Mouse (Mus musculus) MEL (cell line): ENCODE results near the gene N6amt1. TPM values are rescaled to one million over a fixed set of nuclear protein-coding genes. Genes with fewer than 3 reads are reported as not detected.

Experiments used
- DNase-seq: peaks from one replicate; pipeline ENCODE4 v3.0.0; 2011; ENCODE audit warnings: low read depth, low spot score
- H3K27ac ChIP-seq: 2 replicates; pipeline ENCODE4 v1.5.1; 2012; ENCODE audit warnings: low read depth, mild to moderate bottlenecking, control low read depth, low read length, moderate library complexity; ENCODE audit not compliant: control insufficient read depth
- H3K27me3 ChIP-seq, 2 experiments: fragments of 150-350 bp in 1 of 2; sonication (generic) in 1 of 2; 2 replicates each; pipeline ENCODE4 v1.6.1; 2012; ENCODE audit warnings: low read length in 2 of 2, mild to moderate bottlenecking in 2 of 2, improper control_type of control experiment in 1 of 2, moderate library complexity in 1 of 2; ENCODE audit not compliant: insufficient read depth in 2 of 2, control insufficient read depth in 1 of 2
- H3K36me3 ChIP-seq, 2 experiments: 2 replicates each; pipeline ENCODE4 v1.6.1; 2012 to 2014; ENCODE audit warnings: low read length in 2 of 2, improper control_type of control experiment in 1 of 2, inconsistent platforms in 1 of 2, mild to moderate bottlenecking in 1 of 2; ENCODE audit not compliant: insufficient read depth in 2 of 2, control insufficient read depth in 1 of 2
- H3K4me1 ChIP-seq, 2 experiments: fragments of 150-350 bp in 1 of 2; sonication (generic) in 1 of 2; 2 replicates each; pipeline ENCODE4 v1.6.1; 2012; ENCODE audit warnings: low read length in 2 of 2, improper control_type of control experiment in 1 of 2, mild to moderate bottlenecking in 1 of 2; ENCODE audit not compliant: insufficient read depth in 2 of 2, control insufficient read depth in 1 of 2
- H3K4me3 ChIP-seq, 2 experiments: fragments of 150-350 bp in 1 of 2; sonication (generic) in 1 of 2; 2 replicates each; pipeline ENCODE4 v1.5.1; 2012; ENCODE audit warnings: low read depth in 2 of 2, low read length in 2 of 2, mild to moderate bottlenecking in 2 of 2, moderate library complexity in 2 of 2, control low read depth in 1 of 2, improper control_type of control experiment in 1 of 2; ENCODE audit not compliant: control insufficient read depth in 1 of 2, insufficient read depth in 1 of 2
- H3K79me2 ChIP-seq: 2 replicates; pipeline ENCODE4 v1.6.1; 2012; ENCODE audit warnings: mild to moderate bottlenecking, low read length, moderate library complexity; ENCODE audit not compliant: control insufficient read depth, poor library complexity, insufficient read depth
- H3K9ac ChIP-seq: 2 replicates; pipeline ENCODE4 v1.6.1; 2012; ENCODE audit warnings: low read depth, mild to moderate bottlenecking, control low read depth, low read length, moderate library complexity; ENCODE audit not compliant: control insufficient read depth, poor library complexity, severe bottlenecking
- H3K9me3 ChIP-seq: fragments of 150-350 bp; sonication (generic); replicated peaks from 2 replicates; pipeline ENCODE4 v1.6.1; 2012; ENCODE audit warnings: mild to moderate bottlenecking, low read length, improper control_type of control experiment, moderate library complexity; ENCODE audit not compliant: insufficient read depth
- BHLHE40 ChIP-seq: IDR thresholded peaks from 2 replicates; pipeline ENCODE4 v1.6.1; 2012; ENCODE audit warnings: low read depth, mild to moderate bottlenecking, inconsistent platforms, low read length, improper control_type of control experiment, borderline replicate concordance
- CTCF ChIP-seq, 3 experiments: IDR thresholded peaks in 2 of 3; conservative IDR thresholded peaks in 1 of 3; 2 replicates each; pipeline ENCODE4 v1.5.1; 2011 to 2012; ENCODE audit warnings: low read length in 3 of 3, low read depth in 2 of 3, mild to moderate bottlenecking in 2 of 3, improper control_type of control experiment in 1 of 3, inconsistent platforms in 1 of 3, mixed read lengths in 1 of 3, moderate library complexity in 1 of 3; ENCODE audit not compliant: control insufficient read depth in 1 of 3, insufficient read depth in 1 of 3, poor library complexity in 1 of 3, severe bottlenecking in 1 of 3
- GATA1 ChIP-seq: IDR thresholded peaks from 2 replicates; pipeline ENCODE4 v1.6.1; 2011; ENCODE audit warnings: low read depth, low read length, improper control_type of control experiment
- MXI1 ChIP-seq: IDR thresholded peaks from 2 replicates; pipeline ENCODE4 v1.6.1; 2011; ENCODE audit warnings: mild to moderate bottlenecking, low read depth, low read length, improper control_type of control experiment
- NRF1 ChIP-seq: IDR thresholded peaks from 2 replicates; pipeline ENCODE4 v1.6.1; 2014; ENCODE audit warnings: low read depth, mild to moderate bottlenecking, inconsistent platforms, low read length, improper control_type of control experiment, moderate library complexity; ENCODE audit not compliant: poor library complexity, insufficient read depth, severe bottlenecking
- SIN3A ChIP-seq: IDR thresholded peaks from 2 replicates; pipeline ENCODE4 v1.6.1; 2012; ENCODE audit warnings: low read length, improper control_type of control experiment, inconsistent platforms
- polyA plus RNA-seq, 2 experiments: library from polyadenylated mRNA; stranded (reverse) in 1 of 2; unstranded in 1 of 2; fragments of >175 nt in 1 of 2; fragments of >200 nt in 1 of 2; gene quantifications; 2 replicates each; pipeline versions ENCODE4 v1.2.1 to v1.2.4; 2012; ENCODE audit warnings: low replicate concordance in 2 of 2, low read depth in 1 of 2; ENCODE audit not compliant: insufficient read length in 2 of 2, insufficient read depth in 1 of 2, missing spikeins in 1 of 2
- total RNA-seq: library from RNA; depleted of rRNA; stranded (reverse); fragments of 300-350 nt; gene quantifications from 2 replicates; pipeline ENCODE4 v1.2.3, GENCODE M21; 2012; rRNA removed

The N6amt1 gene
- total and polyA plus RNA-seq, 3 experiments, result 16.1 to 24.6 TPM; not detected in 1

DNA sequence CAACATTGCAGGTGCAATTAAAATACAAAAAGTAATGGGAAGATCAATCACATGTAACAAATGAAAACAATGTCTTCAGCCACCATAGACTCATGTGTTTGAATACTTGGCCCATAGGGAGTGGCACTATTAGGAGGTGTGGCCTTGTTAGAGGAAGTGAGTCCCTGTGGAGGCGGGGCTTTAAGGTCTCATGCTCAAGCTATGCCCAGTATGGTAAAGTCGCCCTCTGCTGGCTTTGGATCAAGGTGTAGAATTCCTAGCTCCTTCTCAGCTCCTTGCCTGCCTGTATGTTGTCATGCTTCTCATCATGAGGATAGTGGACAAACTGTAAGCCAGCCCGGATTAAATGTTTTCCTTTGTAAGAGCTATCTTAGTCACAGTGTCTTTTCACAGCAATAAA, 51.0 kb downstream of the N6amt1 start:
- Histone ChIP-seq H3K9me3 (no peaks in the 10 kb centered on the region), H3K36me3 (peaks cover 0 to 34% of the 10 kb centered on the region in 2 experiments; a peak in 3 of 4 replicates), H3K4me1 (no peaks in the 10 kb centered on the region), H3K9ac (no peak overlapping the region), H3K79me2 (no peaks in the 10 kb centered on the region; the same call in 1 of the 2 replicates), H3K4me3 (no peak overlapping the region), H3K27me3 (no peaks in the 10 kb centered on the region), H3K27ac (no peak overlapping the region)
- TF ChIP-seq GATA1 (no peak), SIN3A (no peak), CTCF (IDR thresholded peaks at IDR 0.05 in 2 of 3, conservative IDR thresholded peaks at IDR 0.05 in 1 of 3; ENCODE audit: control insufficient read depth in 1 of 3, insufficient read depth in 1 of 3, low read depth in 2 of 3, low read length in 3 of 3, poor library complexity in 1 of 3, severe bottlenecking in 1 of 3) (peak; percentile 34 to 55 (median 47)), MXI1 (no peak), NRF1 (no peak), BHLHE40 (no peak)
- peak; percentile 89 for DNase-seq

Other genes starting within 250 kb of the N6amt1 start
- 16.0 and 16.4 TPM in 2 replicates for gene Ltn1, start 78.4 kb downstream of the N6amt1 start, total RNA-seq
- 10 to 100 TPM; 22.3 to 55.9 TPM for gene Ltn1, start 78.4 kb downstream of the N6amt1 start, polyA plus RNA-seq
- gene Rwdd2b, start 86.4 kb downstream of the N6amt1 start, total RNA-seq, result 9.0 and 11.3 TPM in 2 replicates
- 10 to 100 TPM in 1 of 2 experiments, not detected in 1; 17.2 TPM for gene Rwdd2b, start 86.4 kb downstream of the N6amt1 start, polyA plus RNA-seq
- gene Usp16, start 100.5 kb downstream of the N6amt1 start, total RNA-seq, result 75.7 and 76.4 TPM in 2 replicates
- 100 to 1,000 TPM in 1 of 2 experiments, 10 to 100 TPM in 1; 66.6 to 256 TPM for gene Usp16, start 100.5 kb downstream of the N6amt1 start, polyA plus RNA-seq
- gene Cct8, start 141.7 kb downstream of the N6amt1 start, total RNA-seq, result 393 and 428 TPM in 2 replicates
- 1,000 to 10,000 TPM in 1 of 2 experiments, 100 to 1,000 TPM in 1; 812 to 1,102 TPM for gene Cct8, start 141.7 kb downstream of the N6amt1 start, polyA plus RNA-seq
- not detected in 2 replicates for gene Map3k7cl, start 199.1 kb downstream of the N6amt1 start, total RNA-seq
- not detected for gene Map3k7cl, start 199.1 kb downstream of the N6amt1 start, polyA plus RNA-seq